18 mouse cellular contexts compared by ENCODE assay signal in genomic region chr1:57707906-57708305, GRCm38 (mm10).
DNase-seq lines count a peak whose midpoint lies in the region; ATAC-seq and TF ChIP-seq lines count a peak whose summit lies in the region.
"Had no signal": no experiment of that assay in that cellular context is flagged by ENCODE, and none has a peak within 500 bp of the region (broad histone marks: within the 10 kb centered on the region; RNA-seq: fewer than 3 reads in every experiment).

No protein-coding gene starts in this region.

- no peaks in the 10 kb centered on the region for H3K4me1 ChIP-seq in forebrain, embryonic 16.5 days (replicated peaks; ENCODE audit: control insufficient read depth, insufficient read depth, low read length)
- H3K4me1 ChIP-seq in forebrain, embryonic 10.5 days: no peaks in the 10 kb centered on the region
- H3K4me1 ChIP-seq in megakaryocyte, embryonic 14.5 days: no peaks in the 10 kb centered on the region
- H3K4me1 ChIP-seq in cerebellum, adult 2 months (ENCODE audit: control insufficient read depth, insufficient read depth, low read length): peaks cover 4% of the 10 kb centered on the region
- H3K4me1 ChIP-seq: hindbrain, embryonic 12.5 days; liver, embryonic 13.5 days; neural tube, embryonic 12.5 days had no signal

- TF ChIP-seq POLR2A in cerebellum, adult 2 months (IDR thresholded peaks at IDR 0.05; ENCODE audit: borderline replicate concordance, insufficient read depth, low read length): no peak

- no peak for TF ChIP-seq CTCF in cerebellum, adult 2 months (IDR thresholded peaks at IDR 0.05; ENCODE audit: borderline replicate concordance, insufficient read depth, low read depth, low read length)

- no peak overlapping the region for H3K27ac ChIP-seq in forebrain, embryonic 16.5 days (ENCODE audit: low read length)
- H3K27ac ChIP-seq in forebrain, embryonic 10.5 days: no peak overlapping the region
- H3K27ac ChIP-seq in cerebellum, adult 2 months (ENCODE audit: insufficient read depth, low read length): no peak overlapping the region
- H3K27ac ChIP-seq: hindbrain, embryonic 12.5 days; kidney, embryonic 15.5 days; liver, embryonic 13.5 days; neural tube, embryonic 12.5 days had no signal

- H3K36me3 ChIP-seq in forebrain, embryonic 16.5 days (ENCODE audit: control insufficient read depth, insufficient read depth): no peaks in the 10 kb centered on the region
- no peaks in the 10 kb centered on the region for H3K36me3 ChIP-seq in forebrain, embryonic 10.5 days (replicated peaks)
- no peaks in the 10 kb centered on the region for H3K36me3 ChIP-seq in megakaryocyte, embryonic 14.5 days (replicated peaks; ENCODE audit: low read length)
- H3K36me3 ChIP-seq: hindbrain, embryonic 12.5 days; kidney, embryonic 15.5 days; liver, embryonic 13.5 days; neural tube, embryonic 12.5 days had no signal

- H3K9me3 ChIP-seq in forebrain, embryonic 16.5 days (ENCODE audit: control insufficient read depth, low read length): no peaks in the 10 kb centered on the region
- H3K9me3 ChIP-seq in forebrain, embryonic 10.5 days: no peaks in the 10 kb centered on the region
- no peaks in the 10 kb centered on the region; the same call in 1 of the 2 replicates for H3K9me3 ChIP-seq in megakaryocyte, embryonic 14.5 days
- H3K9me3 ChIP-seq: hindbrain, embryonic 12.5 days; kidney, embryonic 15.5 days; liver, embryonic 13.5 days; neural tube, embryonic 12.5 days had no signal

- ATAC-seq in forebrain, embryonic 16.5 days: 0 out of 2 replicates have a peak, but pooled peaks have one; percentile 26
- no peak for ATAC-seq in megakaryocyte, adult 5-6 weeks (ENCODE audit: poor library complexity, severe bottlenecking)
- ATAC-seq: intestine, embryonic 16.5 days; Patski had no signal

- no peak overlapping the region for H3K4me2 ChIP-seq in forebrain, embryonic 16.5 days (ENCODE audit: low read length)
- H3K4me2 ChIP-seq: hindbrain, embryonic 12.5 days; kidney, embryonic 15.5 days; liver, embryonic 13.5 days; neural tube, embryonic 12.5 days had no signal

- H3K4me3 ChIP-seq in forebrain, embryonic 16.5 days (replicated peaks; ENCODE audit: low read length): no peak overlapping the region
- no peak overlapping the region for H3K4me3 ChIP-seq in forebrain, embryonic 10.5 days
- peak overlapping the region; percentile 16 for H3K4me3 ChIP-seq in megakaryocyte, embryonic 14.5 days (replicated peaks)
- no peak overlapping the region for H3K4me3 ChIP-seq in cerebellum, adult 2 months (replicated peaks; ENCODE audit: insufficient read depth, low read depth, low read length)
- H3K4me3 ChIP-seq: hindbrain, embryonic 12.5 days; kidney, embryonic 15.5 days; liver, embryonic 13.5 days; neural tube, embryonic 12.5 days had no signal

- 55% methylated on average over 4 of the region's 4 CpGs for WGBS in forebrain, embryonic 16.5 days
- 96% methylated on average over 4 of the region's 4 CpGs for whole genome bisulfite sequencing in forebrain, embryonic 10.5 days
- 10% methylated on average over 4 of the region's 4 CpGs for WGBS in cerebellum, adult 2 months

- H3K9ac ChIP-seq in forebrain, embryonic 16.5 days (replicated peaks; ENCODE audit: low read depth, low read length): no peak overlapping the region
- H3K9ac ChIP-seq: hindbrain, embryonic 12.5 days; kidney, embryonic 15.5 days; liver, embryonic 13.5 days; neural tube, embryonic 12.5 days had no signal

- no peak for DNase-seq in forebrain, embryonic 10.5 days (ENCODE audit: extremely low spot score, low spot score)
- peak; percentile 17 to 45 for DNase-seq in cerebellum, adult 2 months
- peak; percentile 23 to 29 for DNase-seq in cerebellum, postnatal 36 days
- no peak for DNase-seq in embryo, embryonic 9.5 days (ENCODE audit: extremely low spot score)
- DNase-seq: adrenal gland, postnatal 25 days; B cell, adult 2 months; gastrocnemius, postnatal 14 days; layer of hippocampus, postnatal 36 days; liver, embryonic 13.5 days; thymus, postnatal 4 days had no signal

- H3K27me3 ChIP-seq in forebrain, embryonic 16.5 days (replicated peaks; ENCODE audit: control insufficient read depth, insufficient read depth, low read length): no peaks in the 10 kb centered on the region
- H3K27me3 ChIP-seq in forebrain, embryonic 10.5 days (ENCODE audit: poor library complexity, severe bottlenecking): no peaks in the 10 kb centered on the region
- no peaks in the 10 kb centered on the region for H3K27me3 ChIP-seq in megakaryocyte, embryonic 14.5 days (replicated peaks)
- H3K27me3 ChIP-seq in cerebellum, adult 2 months (ENCODE audit: control insufficient read depth, insufficient read depth, low read length): no peaks in the 10 kb centered on the region
- H3K27me3 ChIP-seq: hindbrain, embryonic 12.5 days; kidney, embryonic 15.5 days; liver, embryonic 13.5 days; neural tube, embryonic 12.5 days; Patski had no signal

Comparison
In these comparisons a context has a peak if more than half of its experiments do, and no peak if none do; other contexts are left out.
1. DNase-seq: peak in cerebellum, adult 2 months (2 of 2) and cerebellum, postnatal 36 days (2 of 2); none in forebrain, embryonic 10.5 days (single experiment) and embryo, embryonic 9.5 days (single experiment).